Mouse (Mus musculus) heart, postnatal 0 days (tissue): ENCODE data around the gene 1700018G05Rik. TPM values are rescaled to one million over a fixed set of nuclear protein-coding genes. Genes with fewer than 3 reads are reported as not detected.
"Not testable (repeated sequence)": the region's sequence is repeated elsewhere in the genome, so short reads cannot be mapped to it uniquely, and the experiment has no call there.

Source experiments
- ATAC-seq: fragments of 200-750 bp; cut with Nextera tagmentation; 2 replicates; pipeline ENCODE4 v1.8.0; 2017; ENCODE audit warnings: low read depth, moderate number of reproducible peaks, moderate library complexity; ENCODE audit not compliant: insufficient read depth
- DNase-seq: peaks from one replicate; pipeline ENCODE4 v3.0.0-alpha.2; 2016; ENCODE audit warnings: low spot score
- H3K27ac ChIP-seq: fragments of 300-500 bp; sonication (generic); 2 replicates; pipeline ENCODE4 v1.5.1; 2014; ENCODE audit warnings: low read depth, mild to moderate bottlenecking
- H3K27me3 ChIP-seq: fragments of 300-500 bp; sonication (generic); 2 replicates; pipeline ENCODE4 v1.6.1; 2014; ENCODE audit warnings: low read length, mixed read lengths; ENCODE audit not compliant: control insufficient read depth, insufficient read depth
- H3K36me3 ChIP-seq: fragments of 300-500 bp; sonication (generic); replicated peaks from 2 replicates; pipeline ENCODE4 v1.6.1; 2014; ENCODE audit warnings: low read length, mixed read lengths; ENCODE audit not compliant: control insufficient read depth, insufficient read depth
- H3K4me1 ChIP-seq: fragments of 300-500 bp; sonication (generic); 2 replicates; pipeline ENCODE4 v1.6.1; 2014; ENCODE audit warnings: antibody characterized with exemption; ENCODE audit not compliant: control insufficient read depth, insufficient read depth
- H3K4me2 ChIP-seq: fragments of 300-500 bp; sonication (generic); 2 replicates; pipeline ENCODE4 v1.6.1; 2014; ENCODE audit warnings: low read depth, mild to moderate bottlenecking, low read length, moderate library complexity
- H3K4me3 ChIP-seq: fragments of 300-500 bp; sonication (generic); 2 replicates; pipeline ENCODE4 v1.5.1; 2014; ENCODE audit warnings: low read depth, low read length
- H3K9ac ChIP-seq: fragments of 300-500 bp; sonication (generic); replicated peaks from 2 replicates; pipeline ENCODE4 v1.6.1; 2014; ENCODE audit warnings: low read depth, low read length, mixed read lengths
- H3K9me3 ChIP-seq: fragments of 300-500 bp; sonication (generic); replicated peaks from 2 replicates; pipeline ENCODE4 v1.6.1; 2016; ENCODE audit warnings: low read length; ENCODE audit not compliant: control insufficient read depth
- CTCF ChIP-seq: IDR thresholded peaks from 2 replicates; pipeline ENCODE4 v1.5.1; 2016; ENCODE audit warnings: antibody characterized with exemption, control low read depth, low read depth
- EP300 ChIP-seq: IDR thresholded peaks from 2 replicates; pipeline ENCODE4 v1.6.1; 2016; ENCODE audit warnings: antibody characterized with exemption, low read depth
- WGBS: fragments of 180-500 bp; shearing (Covaris S2); extraction: QIAGEN DNeasy Blood & Tissue Kit; methylation state at CpG from one replicate; pipeline ENCODE4 v1.1.7; 2014; 5-methylcytosine and 5-hydroxymethylcytosine counted together
- polyA plus RNA-seq: library from polyadenylated mRNA; unstranded; fragments of >200 nt; fragmentation: Nextera tagmentation; extraction: Ambion mirVana; gene quantifications from 2 replicates; pipeline ENCODE4 v1.2.1, GENCODE M21; 2015
- total RNA-seq: library from RNA; depleted of rRNA; stranded (reverse); fragments of >200 nt; gene quantifications from 2 replicates; pipeline ENCODE4 v1.2.3, GENCODE M21; 2014; ENCODE audit warnings: low replicate concordance; rRNA removed

The 1700018G05Rik gene
- total and polyA plus RNA-seq, 2 experiments from 2014 or later = not detected

GRCm38 (mm10) chrX:102933571-102934394 is 5.6 kb downstream of the 1700018G05Rik start:
- TF ChIP-seq EP300 = no peak
- peak; percentile 39 for TF ChIP-seq CTCF
- peak; percentile 8 for DNase-seq
- Histone ChIP-seq H3K4me2 (peak overlapping the region; percentile 74), H3K36me3 (no peaks in the 10 kb centered on the region), H3K9me3 (no peaks in the 10 kb centered on the region), H3K4me3 (peak overlapping the region; percentile 55), H3K27me3 (peaks cover 19% of the 10 kb centered on the region; the same call in 1 of the 2 replicates), H3K27ac (no peak overlapping the region), H3K4me1 (no peaks in the 10 kb centered on the region), H3K9ac (no peak overlapping the region; the same call in 1 of the 2 replicates)
- 25% methylated on average over 47 of the region's 68 CpGs for WGBS
- ATAC-seq = no peak

DNA sequence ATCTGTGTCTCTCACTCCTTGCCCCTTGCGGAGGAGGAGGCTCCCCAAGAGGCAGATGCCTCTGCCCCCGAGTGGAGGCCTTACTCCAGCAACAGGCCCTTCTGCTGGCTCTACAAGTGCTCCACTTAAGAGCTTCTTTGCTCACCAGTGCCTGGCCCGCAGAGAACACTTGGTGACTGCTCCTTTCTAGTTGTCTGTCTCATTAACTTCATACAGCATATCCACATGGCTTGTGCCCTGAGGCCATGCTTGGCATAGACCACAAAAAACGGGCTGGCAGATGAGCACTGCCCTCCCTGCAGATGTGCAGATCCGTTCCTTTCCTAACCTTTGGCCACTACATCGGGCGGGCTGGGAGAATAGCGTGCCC is 6.2 kb downstream of the 1700018G05Rik start:
- H3K27ac ChIP-seq = no peak overlapping the region
- ATAC-seq = no peak
- H3K36me3 ChIP-seq = no peaks in the 10 kb centered on the region
- no peak overlapping the region for H3K9ac ChIP-seq
- H3K4me2 ChIP-seq = no peak overlapping the region
- no peak overlapping the region for H3K4me3 ChIP-seq
- WGBS = 54% methylated on average over 8 of the region's 8 CpGs
- no peak for TF ChIP-seq EP300
- TF ChIP-seq CTCF = no peak
- H3K27me3 ChIP-seq = peaks cover 19% of the 10 kb centered on the region; the same call in 1 of the 2 replicates
- H3K4me1 ChIP-seq = no peaks in the 10 kb centered on the region
- H3K9me3 ChIP-seq = no peaks in the 10 kb centered on the region
- no peak for DNase-seq

- no peak overlapping the region for H3K9ac ChIP-seq
- no peaks in the 10 kb centered on the region for H3K36me3 ChIP-seq
- no peaks in the 10 kb centered on the region for H3K9me3 ChIP-seq
- no peak for TF ChIP-seq EP300
- no peak for TF ChIP-seq CTCF
- DNase-seq (no peak), ATAC-seq (no peak)
- H3K4me3 ChIP-seq = no peak overlapping the region
- H3K27ac ChIP-seq = no peak overlapping the region
- no peak overlapping the region for H3K4me2 ChIP-seq
- no peaks in the 10 kb centered on the region for H3K4me1 ChIP-seq
- 53% methylated on average over 5 of the region's 5 CpGs for WGBS
- peaks cover 19% of the 10 kb centered on the region; the same call in 1 of the 2 replicates for H3K27me3 ChIP-seq
Observed at GRCm38 (mm10) chrX:102936743-102937142, 8.6 kb downstream of the 1700018G05Rik start.

DNA sequence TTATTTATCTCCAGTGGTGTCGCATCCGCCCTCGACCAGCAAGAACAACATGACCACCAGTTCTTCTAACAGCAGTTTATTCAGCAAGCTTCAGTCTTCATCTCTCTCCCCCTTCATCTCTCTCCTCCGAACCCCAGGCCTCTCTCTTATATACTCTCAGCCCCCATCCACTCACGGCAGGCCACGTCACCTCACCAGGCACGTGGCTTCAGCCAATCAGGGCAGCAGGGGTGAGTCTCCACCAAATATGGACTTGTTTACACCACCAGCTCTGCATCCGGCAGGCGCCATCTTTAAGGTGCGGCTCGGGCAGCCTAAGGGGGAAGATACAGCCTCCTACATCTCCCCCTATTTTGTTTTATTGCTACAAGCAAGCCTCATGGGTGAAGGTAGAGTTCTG is 22.0 kb downstream of the 1700018G05Rik start:
- H3K9me3 ChIP-seq, ATAC-seq, H3K27me3 ChIP-seq, DNase-seq, H3K9ac ChIP-seq, H3K4me3 ChIP-seq, H3K27ac ChIP-seq, H3K36me3 ChIP-seq, H3K4me2 ChIP-seq, H3K4me1 ChIP-seq: not testable (repeated sequence)
- WGBS = 87% methylated on average over 11 of the region's 11 CpGs

GRCm38 (mm10) chrX:102958917-102959316 is 30.7 kb downstream of the 1700018G05Rik start:
- no peak overlapping the region for H3K4me2 ChIP-seq
- H3K9me3 ChIP-seq = no peaks in the 10 kb centered on the region
- H3K27me3 ChIP-seq = no peaks in the 10 kb centered on the region
- H3K4me1 ChIP-seq = no peaks in the 10 kb centered on the region
- 27% methylated on average over 4 of the region's 4 CpGs for WGBS
- H3K9ac ChIP-seq = no peak overlapping the region
- DNase-seq (no peak), ATAC-seq (no peak)
- TF ChIP-seq CTCF (peak; percentile 58), EP300 (no peak)
- H3K4me3 ChIP-seq = no peak overlapping the region
- H3K27ac ChIP-seq = no peak overlapping the region
- no peaks in the 10 kb centered on the region for H3K36me3 ChIP-seq

- Histone ChIP-seq H3K27me3 (no peaks in the 10 kb centered on the region), H3K4me2 (no peak overlapping the region), H3K4me3 (no peak overlapping the region), H3K9ac (no peak overlapping the region), H3K27ac (no peak overlapping the region), H3K9me3 (no peaks in the 10 kb centered on the region), H3K4me1 (no peaks in the 10 kb centered on the region), H3K36me3 (no peaks in the 10 kb centered on the region)
- ATAC-seq = no peak
- no peak for DNase-seq
- TF ChIP-seq CTCF = no peak
- no peak for TF ChIP-seq EP300
- 49% methylated on average over 2 of the region's 2 CpGs for WGBS
Observed at GRCm38 (mm10) chrX:102960581-102960980, 32.4 kb downstream of the 1700018G05Rik start.

Other genes starting within 250 kb of the 1700018G05Rik start
- not detected in 2 replicates for gene Gm3880, start 241.4 kb upstream of the 1700018G05Rik start, total RNA-seq
- not detected in 2 replicates for gene Gm3880, start 241.4 kb upstream of the 1700018G05Rik start, polyA plus RNA-seq
- not detected in 2 replicates for gene Gm9112, start 220.7 kb upstream of the 1700018G05Rik start, total RNA-seq
- gene Gm9112, start 220.7 kb upstream of the 1700018G05Rik start, polyA plus RNA-seq = not detected in 2 replicates
- not detected in 2 replicates for gene Dmrtc1b, start 220.5 kb upstream of the 1700018G05Rik start, total RNA-seq
- gene Dmrtc1b, start 220.5 kb upstream of the 1700018G05Rik start, polyA plus RNA-seq = not detected in 2 replicates
- gene Dmrtc1c1, start 125.4 kb upstream of the 1700018G05Rik start, total RNA-seq = not detected in 2 replicates
- gene Dmrtc1c1, start 125.4 kb upstream of the 1700018G05Rik start, polyA plus RNA-seq = not detected in 2 replicates
- gene Dmrtc1c2, start 73.8 kb upstream of the 1700018G05Rik start, total RNA-seq = not detected in 2 replicates
- not detected in 2 replicates for gene Dmrtc1c2, start 73.8 kb upstream of the 1700018G05Rik start, polyA plus RNA-seq
- gene 1700031F05Rik, start 60.4 kb upstream of the 1700018G05Rik start, total RNA-seq = not detected in 2 replicates
- gene 1700031F05Rik, start 60.4 kb upstream of the 1700018G05Rik start, polyA plus RNA-seq = not detected in 2 replicates
- 1.4 TPM in 1 of 2 replicates, not detected in the other for gene Dmrtc1a, start 19.7 kb upstream of the 1700018G05Rik start, total RNA-seq
- 0.15 and 0.18 TPM in 2 replicates for gene Dmrtc1a, start 19.7 kb upstream of the 1700018G05Rik start, polyA plus RNA-seq
- not detected in 2 replicates for gene 1700011M02Rik, start 19.5 kb upstream of the 1700018G05Rik start, total RNA-seq
- gene 1700011M02Rik, start 19.5 kb upstream of the 1700018G05Rik start, polyA plus RNA-seq = not detected in 2 replicates